Mouse (Mus musculus) intestine, embryonic 15.5 days (tissue): Measurements from ENCODE around the gene Fam78a. TPM values are rescaled to one million over a fixed set of nuclear protein-coding genes. Genes with fewer than 3 reads are reported as not detected.
A peak's percentile ranks its signal among the peaks of the same experiment; 100 is the strongest.

ENCODE experiments used
- ATAC-seq: fragments of 200-750 bp; cut with Nextera tagmentation; 2 replicates; pipeline ENCODE4 v1.8.0; 2017; ENCODE audit warnings: moderate TSS enrichment, moderate library complexity
- H3K27ac ChIP-seq: fragments of 300-500 bp; sonication (generic); 2 replicates; pipeline ENCODE4 v1.5.1; 2015; ENCODE audit warnings: mild to moderate bottlenecking, inconsistent platforms
- H3K27me3 ChIP-seq: fragments of 300-500 bp; sonication (generic); replicated peaks from 2 replicates; pipeline ENCODE4 v1.6.1; 2015; ENCODE audit warnings: inconsistent platforms
- H3K36me3 ChIP-seq: fragments of 300-500 bp; sonication (generic); 2 replicates; pipeline ENCODE4 v1.6.1; 2015; ENCODE audit warnings: inconsistent platforms
- H3K4me1 ChIP-seq: fragments of 300-500 bp; sonication (generic); replicated peaks from 2 replicates; pipeline ENCODE4 v1.6.1; 2015; ENCODE audit warnings: inconsistent platforms
- H3K4me2 ChIP-seq: fragments of 300-500 bp; sonication (generic); replicated peaks from 2 replicates; pipeline ENCODE4 v1.6.1; 2015; ENCODE audit warnings: mild to moderate bottlenecking, inconsistent platforms
- H3K4me3 ChIP-seq: fragments of 300-500 bp; sonication (generic); replicated peaks from 2 replicates; pipeline ENCODE4 v1.5.1; 2015; ENCODE audit warnings: inconsistent platforms
- H3K9ac ChIP-seq: fragments of 300-500 bp; sonication (generic); 2 replicates; pipeline ENCODE4 v1.6.1; 2015; ENCODE audit warnings: inconsistent platforms
- H3K9me3 ChIP-seq: fragments of 300-500 bp; sonication (generic); 2 replicates; pipeline ENCODE4 v1.6.1; 2016; ENCODE audit warnings: inconsistent platforms
- WGBS: fragments of 180-500 bp; shearing (Covaris S2); methylation state at CpG from one replicate; pipeline ENCODE4 v1.1.7; 2015; 5-methylcytosine and 5-hydroxymethylcytosine counted together
- polyA plus RNA-seq: library from polyadenylated mRNA; unstranded; fragments of >200 nt; fragmentation: Nextera tagmentation; extraction: Ambion mirVana; gene quantifications from 2 replicates; pipeline ENCODE4 v1.2.1, GENCODE M21; 2015

Gene Fam78a
- 1.8 and 2.0 TPM in 2 replicates for polyA plus RNA-seq

- peak within 1 kb of the TSS; percentile 69 for H3K4me3 ChIP-seq
- H3K9me3 ChIP-seq, result no peaks in the 10 kb centered on the region
- no peaks in the 10 kb centered on the region for H3K36me3 ChIP-seq
- peaks cover 72% of the 10 kb centered on the region for H3K27me3 ChIP-seq
- peak within 1 kb of the TSS; percentile 58 for H3K9ac ChIP-seq
- H3K4me1 ChIP-seq, result peaks cover 27% of the 10 kb centered on the region
- WGBS, result under 1% methylated on average over 68 of the region's 68 CpGs
- H3K27ac ChIP-seq, result no peak within 1 kb of the TSS
- H3K4me2 ChIP-seq, result peak within 1 kb of the TSS; percentile 100
- peak; percentile 43 for ATAC-seq
These were observed at the start of gene Fam78a for GRCm38 (mm10) chr2:32084111-32084871. Gene Fam78a, minus strand, starts transcription at chr2:32084857.

GRCm38 (mm10) chr2:32134039-32134438 lies 49.4 kb upstream of the Fam78a start:
- Histone ChIP-seq H3K27ac (no peak overlapping the region), H3K4me1 (peaks cover 8% of the 10 kb centered on the region), H3K9me3 (no peaks in the 10 kb centered on the region), H3K9ac (no peak overlapping the region), H3K27me3 (no peaks in the 10 kb centered on the region), H3K36me3 (no peaks in the 10 kb centered on the region), H3K4me2 (no peak overlapping the region), H3K4me3 (no peak overlapping the region)
- ATAC-seq, result peak; percentile 23
- WGBS, result 8% methylated on average over 2 of the region's 2 CpGs

- Histone ChIP-seq H3K4me3 (no peak overlapping the region), H3K27ac (no peak overlapping the region), H3K4me1 (peaks cover 15% of the 10 kb centered on the region), H3K27me3 (no peaks in the 10 kb centered on the region), H3K9ac (no peak overlapping the region), H3K36me3 (no peaks in the 10 kb centered on the region), H3K4me2 (peak overlapping the region; percentile 40; the same call in 1 of the 2 replicates), H3K9me3 (no peaks in the 10 kb centered on the region)
- peak; percentile 19 for ATAC-seq
- WGBS, result 11% methylated on average over 12 of the region's 12 CpGs
These were observed 47.9 kb upstream of the Fam78a start for GRCm38 (mm10) chr2:32132567-32132992.

- no peak overlapping the region for H3K9ac ChIP-seq
- H3K4me1 ChIP-seq, result peaks cover 15% of the 10 kb centered on the region
- H3K27ac ChIP-seq, result no peak overlapping the region
- WGBS, result 61% methylated on average over 6 of the region's 6 CpGs
- H3K9me3 ChIP-seq, result no peaks in the 10 kb centered on the region
- H3K4me3 ChIP-seq, result no peak overlapping the region
- no peaks in the 10 kb centered on the region for H3K36me3 ChIP-seq
- ATAC-seq, result no peak
- H3K27me3 ChIP-seq, result no peaks in the 10 kb centered on the region
- no peak overlapping the region for H3K4me2 ChIP-seq
These were observed 47.4 kb upstream of the Fam78a start for GRCm38 (mm10) chr2:32131866-32132566.

- Histone ChIP-seq H3K4me3 (no peak overlapping the region), H3K4me1 (peaks cover 15% of the 10 kb centered on the region), H3K27me3 (no peaks in the 10 kb centered on the region), H3K36me3 (no peaks in the 10 kb centered on the region), H3K27ac (no peak overlapping the region), H3K9ac (no peak overlapping the region), H3K9me3 (no peaks in the 10 kb centered on the region), H3K4me2 (no peak overlapping the region)
- ATAC-seq, result no peak
- 71% methylated on average over 9 of the region's 9 CpGs for WGBS
These were observed 46.7 kb upstream of the Fam78a start for GRCm38 (mm10) chr2:32131205-32131834.

- H3K4me2 ChIP-seq, result peak overlapping the region; percentile 3; the same call in 1 of the 2 replicates
- H3K9ac ChIP-seq, result no peak overlapping the region
- no peak overlapping the region for H3K4me3 ChIP-seq
- H3K9me3 ChIP-seq, result no peaks in the 10 kb centered on the region
- ATAC-seq, result no peak
- no peaks in the 10 kb centered on the region for H3K36me3 ChIP-seq
- peaks cover 15% of the 10 kb centered on the region for H3K4me1 ChIP-seq
- 34% methylated on average over 6 of the region's 6 CpGs for WGBS
- H3K27ac ChIP-seq, result no peak overlapping the region
- no peaks in the 10 kb centered on the region for H3K27me3 ChIP-seq
These were observed 45.8 kb upstream of the Fam78a start for GRCm38 (mm10) chr2:32130435-32130834.

- Histone ChIP-seq H3K9me3 (no peaks in the 10 kb centered on the region), H3K4me1 (peaks cover 15% of the 10 kb centered on the region), H3K27me3 (no peaks in the 10 kb centered on the region), H3K4me2 (no peak overlapping the region), H3K9ac (no peak overlapping the region), H3K27ac (no peak overlapping the region), H3K36me3 (no peaks in the 10 kb centered on the region), H3K4me3 (no peak overlapping the region)
- ATAC-seq, result no peak
- WGBS, result 41% methylated on average over 11 of the region's 11 CpGs
These were observed 44.9 kb upstream of the Fam78a start for GRCm38 (mm10) chr2:32129383-32130074.

GRCm38 (mm10) chr2:32128536-32128841 lies 43.8 kb upstream of the Fam78a start:
- no peak overlapping the region for H3K4me3 ChIP-seq
- no peaks in the 10 kb centered on the region for H3K9me3 ChIP-seq
- H3K9ac ChIP-seq, result no peak overlapping the region
- WGBS, result 84% methylated on average over 5 of the region's 5 CpGs
- no peaks in the 10 kb centered on the region for H3K36me3 ChIP-seq
- H3K27ac ChIP-seq, result no peak overlapping the region
- H3K27me3 ChIP-seq, result no peaks in the 10 kb centered on the region
- H3K4me1 ChIP-seq, result peaks cover 15% of the 10 kb centered on the region
- peak overlapping the region; percentile 14 for H3K4me2 ChIP-seq
- peak; percentile 18; the same call in 1 of the 2 replicates for ATAC-seq

GRCm38 (mm10) chr2:32127653-32128535 lies 43.2 kb upstream of the Fam78a start:
- H3K4me1 ChIP-seq, result peaks cover 15% of the 10 kb centered on the region
- no peak overlapping the region for H3K4me3 ChIP-seq
- peak; percentile 84 for ATAC-seq
- H3K9me3 ChIP-seq, result no peaks in the 10 kb centered on the region
- peak overlapping the region; percentile 14 for H3K4me2 ChIP-seq
- no peak overlapping the region for H3K27ac ChIP-seq
- H3K36me3 ChIP-seq, result no peaks in the 10 kb centered on the region
- H3K9ac ChIP-seq, result no peak overlapping the region
- no peaks in the 10 kb centered on the region for H3K27me3 ChIP-seq
- WGBS, result 20% methylated on average over 16 of the region's 16 CpGs

GRCm38 (mm10) chr2:32121785-32122184 lies 37.1 kb upstream of the Fam78a start:
- H3K4me3 ChIP-seq, result no peak overlapping the region
- ATAC-seq, result no peak
- no peaks in the 10 kb centered on the region for H3K9me3 ChIP-seq
- H3K36me3 ChIP-seq, result no peaks in the 10 kb centered on the region
- H3K4me2 ChIP-seq, result no peak overlapping the region
- 91% methylated on average over 2 of the region's 2 CpGs for WGBS
- no peaks in the 10 kb centered on the region for H3K4me1 ChIP-seq
- no peak overlapping the region for H3K9ac ChIP-seq
- no peak overlapping the region for H3K27ac ChIP-seq
- H3K27me3 ChIP-seq, result no peaks in the 10 kb centered on the region

GRCm38 (mm10) chr2:32121150-32121549 lies 36.5 kb upstream of the Fam78a start:
- 47% methylated on average over 5 of the region's 5 CpGs for whole genome bisulfite sequencing
- Histone ChIP-seq H3K36me3 (no peaks in the 10 kb centered on the region), H3K4me3 (no peak overlapping the region), H3K4me1 (no peaks in the 10 kb centered on the region), H3K27me3 (no peaks in the 10 kb centered on the region), H3K27ac (no peak overlapping the region), H3K4me2 (no peak overlapping the region), H3K9me3 (no peaks in the 10 kb centered on the region), H3K9ac (no peak overlapping the region)
- no peak for ATAC-seq
